Mouse (Mus musculus): ENCODE data around the gene Pilrb1. TPM values are rescaled to one million over a fixed set of nuclear protein-coding genes. Genes with fewer than 3 reads are reported as not detected.
A peak's percentile ranks its signal among the peaks of the same experiment; 100 is the strongest.

Gene Pilrb1
- total and polyA plus RNA-seq, 3 experiments: 4.5 to 12.1 TPM; not detected in 1

- TF ChIP-seq E2F4 (IDR thresholded peaks at IDR 0.05; ENCODE audit: borderline replicate concordance, low read depth, low read length): no peak
- TF ChIP-seq JUND (IDR thresholded peaks at IDR 0.05; ENCODE audit: low read depth, low read length): 0 out of 2 replicates have a peak, but pooled peaks have one; percentile 30
- TF ChIP-seq MYC (IDR thresholded peaks at IDR 0.05; ENCODE audit: low read depth, low read length): peak; percentile 90
- no peak for TF ChIP-seq POLR2AphosphoS2 (IDR thresholded peaks at IDR 0.05; ENCODE audit: low read length)
- peak; percentile 89 for TF ChIP-seq MAX (IDR thresholded peaks at IDR 0.05; ENCODE audit: low read length)
- peak; percentile 79 for TF ChIP-seq RAD21 (IDR thresholded peaks at IDR 0.05; ENCODE audit: low read depth, low read length)
- peak; percentile 76 for TF ChIP-seq SMC3 (IDR thresholded peaks at IDR 0.05; ENCODE audit: low read depth, low read length)
- peak; percentile 63 for TF ChIP-seq MAFK (IDR thresholded peaks at IDR 0.05; ENCODE audit: borderline replicate concordance, low read depth, low read length)
- TF ChIP-seq CTCF (IDR thresholded peaks at IDR 0.05 in 2 of 3, conservative IDR thresholded peaks at IDR 0.05 in 1 of 3; ENCODE audit: control insufficient read depth in 1 of 3, insufficient read depth in 1 of 3, low read depth in 2 of 3, low read length in 3 of 3, poor library complexity in 1 of 3, severe bottlenecking in 1 of 3): peak; percentile 60 to 90 (median 81)
- peak; percentile 64; the same call in 1 of the 2 replicates for TF ChIP-seq BHLHE40 (IDR thresholded peaks at IDR 0.05; ENCODE audit: borderline replicate concordance, low read depth, low read length)
- TF ChIP-seq ZC3H11A (IDR thresholded peaks at IDR 0.05; ENCODE audit: low read depth, low read length): peak; percentile 67
- no peak for TF ChIP-seq TAL1 (IDR thresholded peaks at IDR 0.05; ENCODE audit: low read length)
- peak; percentile 54 for TF ChIP-seq MXI1 (IDR thresholded peaks at IDR 0.05; ENCODE audit: low read depth, low read length)
- TF ChIP-seq USF1 (IDR thresholded peaks at IDR 0.05; ENCODE audit: low read depth, low read length): peak; percentile 57; the same call in 1 of the 2 replicates
- Histone ChIP-seq H3K4me3 (ENCODE audit: control insufficient read depth in 1 of 2, insufficient read depth in 1 of 2, low read depth in 2 of 2, low read length in 2 of 2) (no peak overlapping the region), H3K9me3 (replicated peaks; ENCODE audit: insufficient read depth, low read length) (no peaks in the 10 kb centered on the region), H3K79me2 (ENCODE audit: control insufficient read depth, insufficient read depth, low read length, poor library complexity) (no peaks in the 10 kb centered on the region), H3K27ac (ENCODE audit: control insufficient read depth, low read depth, low read length) (no peak overlapping the region), H3K36me3 (ENCODE audit: control insufficient read depth in 1 of 2, insufficient read depth in 2 of 2, low read length in 2 of 2) (peaks cover 0 to 13% of the 10 kb centered on the region in 2 experiments; a peak in 2 of 4 replicates), H3K27me3 (ENCODE audit: control insufficient read depth in 1 of 2, insufficient read depth in 2 of 2, low read length in 2 of 2) (0 out of 4 replicates have a peak, but pooled peaks cover 0 to 2% of the 10 kb centered on the region in 2 experiments), H3K9ac (ENCODE audit: control insufficient read depth, low read depth, low read length, poor library complexity, severe bottlenecking) (no peak overlapping the region), H3K4me1 (ENCODE audit: control insufficient read depth in 1 of 2, insufficient read depth in 2 of 2, low read length in 2 of 2) (peaks cover 0 to 19% of the 10 kb centered on the region in 2 experiments; a peak in 2 of 4 replicates)
- DNase-seq (ENCODE audit: low read depth, low spot score): peak; percentile 80
Observed at GRCm38 (mm10) chr5:137885894-137886293, 28.0 kb upstream of the Pilrb1 start.

GRCm38 (mm10) chr5:137883345-137883744 is 25.4 kb upstream of the Pilrb1 start:
- Histone ChIP-seq H3K9me3 (replicated peaks; ENCODE audit: insufficient read depth, low read length) (no peaks in the 10 kb centered on the region), H3K27me3 (ENCODE audit: control insufficient read depth in 1 of 2, insufficient read depth in 2 of 2, low read length in 2 of 2) (no peaks in the 10 kb centered on the region), H3K79me2 (ENCODE audit: control insufficient read depth, insufficient read depth, low read length, poor library complexity) (no peaks in the 10 kb centered on the region)

More at GRCm38 (mm10) chr5:137883345-137883744, 25.4 kb upstream of the Pilrb1 start:
- no peak overlapping the region for H3K4me3 ChIP-seq (ENCODE audit: control insufficient read depth in 1 of 2, insufficient read depth in 1 of 2, low read depth in 2 of 2, low read length in 2 of 2)
- H3K9ac ChIP-seq (ENCODE audit: control insufficient read depth, low read depth, low read length, poor library complexity, severe bottlenecking): no peak overlapping the region
- TF ChIP-seq NRF1 (IDR thresholded peaks at IDR 0.05; ENCODE audit: insufficient read depth, low read depth, low read length, poor library complexity, severe bottlenecking) (no peak), MXI1 (IDR thresholded peaks at IDR 0.05; ENCODE audit: low read depth, low read length) (no peak), EP300 (IDR thresholded peaks at IDR 0.05; ENCODE audit: low read depth in 1 of 2, low read length in 2 of 2) (peak in 1 of 2 experiments; percentile 58; a peak in 2 of 4 replicates), MYC (IDR thresholded peaks at IDR 0.05; ENCODE audit: low read depth, low read length) (peak; percentile 36; the same call in 1 of the 2 replicates), ETS1 (IDR thresholded peaks at IDR 0.05; ENCODE audit: low read depth, low read length) (peak; percentile 30; the same call in 1 of the 2 replicates), MAX (IDR thresholded peaks at IDR 0.05; ENCODE audit: low read length) (no peak)
- peak; percentile 64 for DNase-seq (ENCODE audit: low read depth, low spot score)
- H3K27ac ChIP-seq (ENCODE audit: control insufficient read depth, low read depth, low read length): peak overlapping the region; percentile 67; the same call in 1 of the 2 replicates
- H3K36me3 ChIP-seq (ENCODE audit: control insufficient read depth in 1 of 2, insufficient read depth in 2 of 2, low read length in 2 of 2): peaks cover 0 to 13% of the 10 kb centered on the region in 2 experiments; a peak in 2 of 4 replicates
- H3K4me1 ChIP-seq (ENCODE audit: control insufficient read depth in 1 of 2, insufficient read depth in 2 of 2, low read length in 2 of 2): peaks cover 0 to 19% of the 10 kb centered on the region in 2 experiments; a peak in 2 of 4 replicates
